ENCODE assay signal across 23 mouse cellular contexts in genomic region chr5:72694684-72695083, GRCm38 (mm10). TPM values are rescaled to one million over a fixed set of nuclear protein-coding genes. Genes with fewer than 3 reads are reported as not detected.
DNase-seq lines count a peak whose midpoint lies in the region; ATAC-seq and TF ChIP-seq lines count a peak whose summit lies in the region.
"Had no signal": no experiment of that assay in that cellular context is flagged by ENCODE, and none has a peak within 500 bp of the region (broad histone marks: within the 10 kb centered on the region; RNA-seq: fewer than 3 reads in every experiment).

No protein-coding gene starts in this region.

- ATAC-seq in intestine, embryonic 16.5 days, result 0 out of 2 replicates have a peak, but pooled peaks have one; percentile 21
- ATAC-seq in intestine, postnatal 0 days, result no peak
- peak; percentile 42; the same call in 1 of the 2 replicates for ATAC-seq in stomach, embryonic 14.5 days (ENCODE audit: insufficient number of reproducible peaks, insufficient read depth, low FRiP score, low read depth)
- peak; percentile 67; the same call in 1 of the 2 replicates for ATAC-seq in stomach, embryonic 15.5 days (ENCODE audit: insufficient read depth, low FRiP score, low read depth)
- ATAC-seq: forebrain, embryonic 13.5 days; forebrain, embryonic 15.5 days had no signal

- no peaks in the 10 kb centered on the region for H3K4me1 ChIP-seq in intestine, embryonic 16.5 days (ENCODE audit: control insufficient read depth, insufficient read depth, low read length)
- 0 out of 2 replicates have a peak, but pooled peaks cover 3% of the 10 kb centered on the region for H3K4me1 ChIP-seq in intestine, postnatal 0 days (replicated peaks; ENCODE audit: control insufficient read depth, insufficient read depth, low read length)
- no peaks in the 10 kb centered on the region for H3K4me1 ChIP-seq in stomach, embryonic 14.5 days (ENCODE audit: control insufficient read depth, insufficient read depth, low read length)
- no peaks in the 10 kb centered on the region; the same call in 1 of the 2 replicates for H3K4me1 ChIP-seq in stomach, embryonic 15.5 days
- H3K4me1 ChIP-seq: embryonic facial prominence, embryonic 10.5 days; embryonic facial prominence, embryonic 12.5 days had no signal

- no peaks in the 10 kb centered on the region for H3K36me3 ChIP-seq in intestine, embryonic 16.5 days (ENCODE audit: control insufficient read depth, insufficient read depth, low read length)
- H3K36me3 ChIP-seq in intestine, postnatal 0 days (ENCODE audit: control insufficient read depth, insufficient read depth), result no peaks in the 10 kb centered on the region
- no peaks in the 10 kb centered on the region for H3K36me3 ChIP-seq in stomach, embryonic 14.5 days (ENCODE audit: control insufficient read depth, insufficient read depth, low read length)
- H3K36me3 ChIP-seq in stomach, embryonic 15.5 days, result no peaks in the 10 kb centered on the region
- H3K36me3 ChIP-seq: embryonic facial prominence, embryonic 10.5 days; embryonic facial prominence, embryonic 12.5 days; forebrain, embryonic 15.5 days had no signal

- no peak overlapping the region for H3K27ac ChIP-seq in intestine, embryonic 16.5 days (ENCODE audit: low read length)
- no peak overlapping the region for H3K27ac ChIP-seq in intestine, postnatal 0 days (ENCODE audit: low read depth, low read length)
- H3K27ac ChIP-seq in stomach, embryonic 14.5 days (ENCODE audit: low read length), result no peak overlapping the region
- H3K27ac ChIP-seq in stomach, embryonic 15.5 days, result no peak overlapping the region
- H3K27ac ChIP-seq: embryonic facial prominence, embryonic 10.5 days; embryonic facial prominence, embryonic 12.5 days; forebrain, embryonic 13.5 days; forebrain, embryonic 15.5 days had no signal

- no peak overlapping the region for H3K9ac ChIP-seq in intestine, embryonic 16.5 days (ENCODE audit: low read depth, low read length)
- H3K9ac ChIP-seq in intestine, postnatal 0 days (ENCODE audit: low read depth, low read length), result no peak overlapping the region
- no peak overlapping the region for H3K9ac ChIP-seq in stomach, embryonic 14.5 days (replicated peaks; ENCODE audit: low read depth, low read length)
- no peak overlapping the region for H3K9ac ChIP-seq in stomach, embryonic 15.5 days
- H3K9ac ChIP-seq: embryonic facial prominence, embryonic 12.5 days; forebrain, embryonic 13.5 days; forebrain, embryonic 15.5 days had no signal

- no peak for DNase-seq in cerebellum, adult 11-12 months
- DNase-seq in retina, embryonic 14.5 days (ENCODE audit: low spot score), result no peak
- DNase-seq: adrenal gland, adult 2 months; adrenal gland, postnatal 10 days; adrenal gland, postnatal 25 days; cerebellum, adult 11 months; cerebellum, adult 2 months; cerebellum, adult 9-10 months; cerebellum, postnatal 10 days; cerebellum, postnatal 25 days had no signal

- H3K4me2 ChIP-seq in intestine, embryonic 16.5 days (ENCODE audit: low read depth, low read length), result no peak overlapping the region
- H3K4me2 ChIP-seq in intestine, postnatal 0 days (replicated peaks; ENCODE audit: low read depth), result no peak overlapping the region
- H3K4me2 ChIP-seq in stomach, embryonic 14.5 days (replicated peaks; ENCODE audit: low read depth, low read length), result no peak overlapping the region
- H3K4me2 ChIP-seq in stomach, embryonic 15.5 days, result no peak overlapping the region
- H3K4me2 ChIP-seq: embryonic facial prominence, embryonic 12.5 days; forebrain, embryonic 13.5 days; forebrain, embryonic 15.5 days had no signal

- H3K9me3 ChIP-seq in intestine, embryonic 16.5 days (ENCODE audit: control insufficient read depth, low read length), result no peaks in the 10 kb centered on the region
- H3K9me3 ChIP-seq in intestine, postnatal 0 days (ENCODE audit: control insufficient read depth), result no peaks in the 10 kb centered on the region
- H3K9me3 ChIP-seq in stomach, embryonic 14.5 days (ENCODE audit: control insufficient read depth, low read depth, low read length), result no peaks in the 10 kb centered on the region
- H3K9me3 ChIP-seq in stomach, embryonic 15.5 days, result no peaks in the 10 kb centered on the region
- H3K9me3 ChIP-seq: embryonic facial prominence, embryonic 10.5 days; embryonic facial prominence, embryonic 12.5 days; forebrain, embryonic 13.5 days; forebrain, embryonic 15.5 days had no signal

- H3K4me3 ChIP-seq in intestine, embryonic 16.5 days (ENCODE audit: low read length), result no peak overlapping the region
- H3K4me3 ChIP-seq in intestine, postnatal 0 days (ENCODE audit: low read depth, low read length), result no peak overlapping the region
- H3K4me3 ChIP-seq in stomach, embryonic 14.5 days (ENCODE audit: low read depth, low read length), result no peak overlapping the region
- H3K4me3 ChIP-seq in stomach, embryonic 15.5 days (replicated peaks), result no peak overlapping the region
- H3K4me3 ChIP-seq: embryonic facial prominence, embryonic 10.5 days; embryonic facial prominence, embryonic 12.5 days; forebrain, embryonic 13.5 days; forebrain, embryonic 15.5 days had no signal

- WGBS in intestine, embryonic 16.5 days, result 50% methylated on average over 2 of the region's 2 CpGs
- 36% methylated on average over 2 of the region's 2 CpGs for WGBS in intestine, postnatal 0 days
- 77% methylated on average over 2 of the region's 2 CpGs for WGBS in stomach, embryonic 14.5 days
- 56% methylated on average over 2 of the region's 2 CpGs for WGBS in stomach, embryonic 15.5 days

- no peaks in the 10 kb centered on the region for H3K27me3 ChIP-seq in intestine, embryonic 16.5 days (replicated peaks; ENCODE audit: control insufficient read depth, insufficient read depth, low read length)
- no peaks in the 10 kb centered on the region for H3K27me3 ChIP-seq in intestine, postnatal 0 days (replicated peaks; ENCODE audit: control insufficient read depth, insufficient read depth, low read length)
- no peaks in the 10 kb centered on the region for H3K27me3 ChIP-seq in stomach, embryonic 14.5 days (ENCODE audit: control insufficient read depth, insufficient read depth, low read length)
- no peaks in the 10 kb centered on the region for H3K27me3 ChIP-seq in stomach, embryonic 15.5 days (replicated peaks)
- H3K27me3 ChIP-seq: embryonic facial prominence, embryonic 12.5 days; forebrain, embryonic 13.5 days; forebrain, embryonic 15.5 days had no signal

- TF ChIP-seq CTCF in intestine, postnatal 0 days (IDR thresholded peaks at IDR 0.05; ENCODE audit: low read depth), result no peak

RNA-seq across cellular contexts. Expression of gene Nipal1, which starts 47.1 kb away (rescaled TPM):
- polyA plus RNA-seq in intestine, embryonic 16.5 days (2015; fragmentation: Nextera tagmentation; extraction: Ambion mirVana), result 34.5 and 37.7 TPM in 2 replicates
- polyA plus RNA-seq in intestine, postnatal 0 days (2015; fragmentation: Nextera tagmentation; extraction: Ambion mirVana), result 40.0 and 42.0 TPM in 2 replicates
- 3.5 and 5.1 TPM in 2 replicates for polyA plus RNA-seq in stomach, embryonic 14.5 days (2014; fragmentation: Nextera tagmentation; extraction: Ambion mirVana)
- 14.3 and 14.5 TPM in 2 replicates for polyA plus RNA-seq in stomach, embryonic 15.5 days (2015; fragmentation: Nextera tagmentation; extraction: Ambion mirVana)
- polyA plus RNA-seq: cerebellum, adult 2 months; cortical plate, adult 2 months had no signal

RNA-seq across cellular contexts. Expression of gene Cnga1, which starts 50.6 kb away (rescaled TPM):
- polyA plus RNA-seq in intestine, embryonic 16.5 days (2015; fragmentation: Nextera tagmentation; extraction: Ambion mirVana), result not detected in 2 replicates
- polyA plus RNA-seq in intestine, postnatal 0 days (2015; fragmentation: Nextera tagmentation; extraction: Ambion mirVana), result not detected in 2 replicates
- polyA plus RNA-seq in stomach, embryonic 14.5 days (2014; fragmentation: Nextera tagmentation; extraction: Ambion mirVana), result not detected in 2 replicates
- not detected in 2 replicates for polyA plus RNA-seq in stomach, embryonic 15.5 days (2015; fragmentation: Nextera tagmentation; extraction: Ambion mirVana)
- polyA plus RNA-seq: adrenal gland, adult 2 months; brain, embryonic 14.5 days; C2C12; cerebellum, adult 2 months; cortical plate, adult 2 months; embryonic facial prominence, embryonic 10.5 days; embryonic facial prominence, embryonic 12.5 days; embryonic facial prominence, embryonic 14.5 days; forebrain, embryonic 11.5 days; forebrain, embryonic 13.5 days; forebrain, embryonic 15.5 days had no signal

RNA-seq across cellular contexts. Expression of gene Txk, which starts 57.9 kb away (rescaled TPM):
- 0.48 and 0.54 TPM in 2 replicates for polyA plus RNA-seq in intestine, embryonic 16.5 days (2015; fragmentation: Nextera tagmentation; extraction: Ambion mirVana)
- 0.39 and 0.44 TPM in 2 replicates for polyA plus RNA-seq in intestine, postnatal 0 days (2015; fragmentation: Nextera tagmentation; extraction: Ambion mirVana)
- 0.29 and 0.32 TPM in 2 replicates for polyA plus RNA-seq in stomach, embryonic 14.5 days (2014; fragmentation: Nextera tagmentation; extraction: Ambion mirVana)
- polyA plus RNA-seq in stomach, embryonic 15.5 days (2015; fragmentation: Nextera tagmentation; extraction: Ambion mirVana), result 0.36 and 0.37 TPM in 2 replicates
- polyA plus RNA-seq: adrenal gland, adult 2 months; embryonic facial prominence, embryonic 10.5 days; forebrain, embryonic 11.5 days; forebrain, embryonic 15.5 days had no signal
